Mouse (Mus musculus) right cerebral cortex, adult 18-20 months (tissue): ENCODE data around the gene Tbcd.

Experiments used
- DNase-seq: peaks from one replicate; pipeline ENCODE4 v3.0.0; 2022; ENCODE audit warnings: mixed read lengths

Tbcd gene

GRCm38 (mm10) chr11:121479476-121480203 lies 27.9 kb downstream of the Tbcd start:
- DNase-seq, result no peak

GRCm38 (mm10) chr11:121481129-121481528 lies 29.4 kb downstream of the Tbcd start:
- DNase-seq, result no peak

GRCm38 (mm10) chr11:121485882-121486281 lies 34.1 kb downstream of the Tbcd start:
- DNase-seq, result no peak

- DNase-seq, result no peak
Measured at GRCm38 (mm10) chr11:121490651-121491050, 38.9 kb downstream of the Tbcd start.

GRCm38 (mm10) chr11:121500595-121500994 lies 48.8 kb downstream of the Tbcd start:
- DNase-seq, result no peak

GRCm38 (mm10) chr11:121501525-121501924 lies 49.8 kb downstream of the Tbcd start:
- DNase-seq, result no peak

GRCm38 (mm10) chr11:121502000-121502860 lies 50.5 kb downstream of the Tbcd start:
- no peak for DNase-seq

- DNase-seq, result no peak
Measured at GRCm38 (mm10) chr11:121508478-121508877, 56.7 kb downstream of the Tbcd start.

GRCm38 (mm10) chr11:121510512-121511246 lies 58.9 kb downstream of the Tbcd start:
- DNase-seq, result no peak

GRCm38 (mm10) chr11:121512896-121513572 lies 61.3 kb downstream of the Tbcd start:
- no peak for DNase-seq

GRCm38 (mm10) chr11:121515996-121516395 lies 64.2 kb downstream of the Tbcd start:
- DNase-seq, result no peak

GRCm38 (mm10) chr11:121516906-121517305 lies 65.2 kb downstream of the Tbcd start:
- DNase-seq, result no peak

- DNase-seq, result no peak
Measured at GRCm38 (mm10) chr11:121517687-121518465, 66.1 kb downstream of the Tbcd start.

- peak; percentile 40 for DNase-seq
Measured at GRCm38 (mm10) chr11:121519131-121519530, 67.4 kb downstream of the Tbcd start, which contains the start of gene Zfp750. Gene Zfp750 (minus strand): TSS chr11:121519333.

- no peak for DNase-seq
Measured at GRCm38 (mm10) chr11:121519703-121520102, 68.0 kb downstream of the Tbcd start.

GRCm38 (mm10) chr11:121520761-121521160 lies 69.0 kb downstream of the Tbcd start:
- no peak for DNase-seq

- DNase-seq, result no peak
Measured at GRCm38 (mm10) chr11:121522156-121522762, 70.5 kb downstream of the Tbcd start.

GRCm38 (mm10) chr11:121524191-121524590 lies 72.4 kb downstream of the Tbcd start:
- no peak for DNase-seq

- no peak for DNase-seq
Measured at GRCm38 (mm10) chr11:121529747-121530146, 78.0 kb downstream of the Tbcd start.

- DNase-seq, result no peak
Measured at GRCm38 (mm10) chr11:121536528-121536927, 84.8 kb downstream of the Tbcd start.

- no peak for DNase-seq
Measured at GRCm38 (mm10) chr11:121542471-121542870, 90.7 kb downstream of the Tbcd start.
